Mouse (Mus musculus): ENCODE results near the gene Cebpz. TPM values are rescaled to one million over a fixed set of nuclear protein-coding genes. Genes with fewer than 3 reads are reported as not detected.

The Cebpz gene
- polyA plus RNA-seq, 1 experiment from 2014 or later = 73.4 TPM

Other genes starting within 250 kb of the Cebpz start
- 6.1 and 6.7 TPM in 2 replicates for gene Strn, start 199.9 kb downstream of the Cebpz start, polyA plus RNA-seq (2016; fragmentation: Nextera tagmentation; extraction: Ambion mirVana)
- gene Heatr5b, start 101.7 kb downstream of the Cebpz start, polyA plus RNA-seq (2016; fragmentation: Nextera tagmentation; extraction: Ambion mirVana) = 15.9 and 21.6 TPM in 2 replicates
- 48.2 and 52.4 TPM in 2 replicates for gene Gpatch11, start 101.5 kb downstream of the Cebpz start, polyA plus RNA-seq (2016; fragmentation: Nextera tagmentation; extraction: Ambion mirVana)
- gene Eif2ak2, start 54.5 kb downstream of the Cebpz start, polyA plus RNA-seq (2016; fragmentation: Nextera tagmentation; extraction: Ambion mirVana) = 16.1 TPM in 2 replicates
- gene Sult6b1, start 30.1 kb downstream of the Cebpz start, polyA plus RNA-seq (2016; fragmentation: Nextera tagmentation; extraction: Ambion mirVana) = 0.10 TPM in 1 of 2 replicates, not detected in the other
- 106 and 107 TPM in 2 replicates for gene Cebpzos, start 20.6 kb downstream of the Cebpz start, polyA plus RNA-seq (2016; fragmentation: Nextera tagmentation; extraction: Ambion mirVana)
- 50.7 and 59.4 TPM in 2 replicates for gene Ndufaf7, start 70 bp upstream of the Cebpz start, polyA plus RNA-seq (2016; fragmentation: Nextera tagmentation; extraction: Ambion mirVana)
- 56.8 and 57.6 TPM in 2 replicates for gene Prkd3, start 83.8 kb upstream of the Cebpz start, polyA plus RNA-seq (2016; fragmentation: Nextera tagmentation; extraction: Ambion mirVana)
- 2.6 and 3.1 TPM in 2 replicates for gene Qpct, start 114.8 kb upstream of the Cebpz start, polyA plus RNA-seq (2016; fragmentation: Nextera tagmentation; extraction: Ambion mirVana)